Mouse (Mus musculus): ENCODE data around the gene Il17f. TPM values are rescaled to one million over a fixed set of nuclear protein-coding genes. Genes with fewer than 3 reads are reported as not detected.
A peak's percentile ranks its signal among the peaks of the same experiment; 100 is the strongest.
"Not testable (repeated sequence)": the region's sequence is repeated elsewhere in the genome, so short reads cannot be mapped to it uniquely, and the experiment has no call there.

Il17f gene
- not detected for total RNA-seq (2021)
- long read RNA-seq, experiment 1: 0 reads
- long read RNA-seq, experiment 2: 0 reads

- not testable (repeated sequence) for DNase-seq
These were observed at the start of gene Il17f for GRCm38 (mm10) chr1:20790517-20790916. Gene Il17f, minus strand, starts transcription at chr1:20790617.

- DNase-seq: no peak
These were observed 49.5 kb upstream of the Il17f start for GRCm38 (mm10) chr1:20839911-20840310.

GRCm38 (mm10) chr1:20836551-20837125 is 46.2 kb upstream of the Il17f start:
- DNase-seq: no peak

- DNase-seq: no peak
These were observed 42.7 kb upstream of the Il17f start for GRCm38 (mm10) chr1:20833141-20833511.

GRCm38 (mm10) chr1:20832473-20833140 is 42.2 kb upstream of the Il17f start:
- no peak for DNase-seq

- DNase-seq: no peak
These were observed 40.1 kb upstream of the Il17f start for GRCm38 (mm10) chr1:20830546-20830945.

GRCm38 (mm10) chr1:20828061-20828460 is 37.6 kb upstream of the Il17f start:
- no peak for DNase-seq

GRCm38 (mm10) chr1:20825036-20825435 is 34.6 kb upstream of the Il17f start:
- no peak for DNase-seq

GRCm38 (mm10) chr1:20823906-20824305 is 33.5 kb upstream of the Il17f start:
- DNase-seq: no peak

GRCm38 (mm10) chr1:20823471-20823870 is 33.1 kb upstream of the Il17f start:
- no peak for DNase-seq

- DNase-seq: no peak
These were observed 30.5 kb upstream of the Il17f start for GRCm38 (mm10) chr1:20820959-20821358.

GRCm38 (mm10) chr1:20819771-20820605 is 29.6 kb upstream of the Il17f start, which contains the start of gene Mcm3:
Gene Mcm3, minus strand, starts transcription at chr1:20820312.
- peak; percentile 92 for DNase-seq

GRCm38 (mm10) chr1:20817596-20817995 is 27.2 kb upstream of the Il17f start:
- no peak for DNase-seq

- DNase-seq: no peak
These were observed 26.8 kb upstream of the Il17f start for GRCm38 (mm10) chr1:20817172-20817571.

- DNase-seq: no peak
These were observed 24.1 kb upstream of the Il17f start for GRCm38 (mm10) chr1:20814521-20814920.

- DNase-seq: no peak
These were observed 14.1 kb upstream of the Il17f start for GRCm38 (mm10) chr1:20804526-20804925.

- DNase-seq: peak; percentile 33
These were observed 11.4 kb upstream of the Il17f start for GRCm38 (mm10) chr1:20801682-20802390.

GRCm38 (mm10) chr1:20801275-20801674 is 10.9 kb upstream of the Il17f start:
- no peak for DNase-seq

- no peak for DNase-seq
These were observed 4.8 kb upstream of the Il17f start for GRCm38 (mm10) chr1:20795178-20795577.

GRCm38 (mm10) chr1:20794760-20795159 is 4.3 kb upstream of the Il17f start:
- no peak for DNase-seq

- no peak for DNase-seq
These were observed 997 bp upstream of the Il17f start for GRCm38 (mm10) chr1:20791414-20791813.

GRCm38 (mm10) chr1:20788419-20788818 is 2.0 kb downstream of the Il17f start:
- no peak for DNase-seq

- DNase-seq: no peak
These were observed 3.4 kb downstream of the Il17f start for GRCm38 (mm10) chr1:20787046-20787445.
